Mouse (Mus musculus) myocyte (in vitro differentiated cells): Measurements from ENCODE around the gene Ptx4.
A peak's percentile ranks its signal among the peaks of the same experiment; 100 is the strongest.

Source experiments
- MAX ChIP-seq: IDR thresholded peaks from one replicate; pipeline ENCODE4 v1.6.1; 2011; ENCODE audit warnings: low read depth, mild to moderate bottlenecking, control low read depth
- POLR2A ChIP-seq: IDR thresholded peaks from one replicate; pipeline ENCODE4 v1.6.1; 2011; ENCODE audit warnings: low read depth, mild to moderate bottlenecking, control low read depth, moderate library complexity; ENCODE audit not compliant: insufficient read length
- TCF3 ChIP-seq: IDR thresholded peaks from one replicate; pipeline ENCODE4 v1.6.1; 2011; ENCODE audit warnings: low read depth, control low read depth; ENCODE audit not compliant: insufficient read length

DNA sequence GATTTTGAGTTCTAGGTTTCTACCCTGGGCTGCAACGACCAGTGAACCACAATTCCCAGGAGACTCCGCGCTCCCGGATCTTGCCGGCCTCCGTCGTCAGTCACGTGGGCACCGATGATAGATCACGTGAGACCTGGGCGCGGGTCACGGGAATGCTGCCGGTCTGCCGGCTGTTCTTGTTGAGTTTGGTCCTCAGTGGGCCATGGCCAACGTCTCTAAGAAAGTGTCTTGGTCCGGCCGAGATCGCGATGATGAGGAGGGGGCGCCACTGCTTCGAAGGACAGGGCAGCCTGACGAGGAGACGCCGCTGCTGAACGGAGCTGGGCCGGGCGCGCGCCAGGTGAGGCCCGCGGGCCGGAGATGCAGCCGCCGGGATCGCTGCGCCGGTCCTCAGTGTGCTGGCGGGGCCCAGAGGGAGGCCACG lies 12.7 kb downstream of the Ptx4 start, which contains the start of gene Clcn7:
- peak; percentile 63 for TF ChIP-seq POLR2A
- no peak for TF ChIP-seq MAX
- TF ChIP-seq TCF3, result no peak
